14 mouse cellular contexts compared by ENCODE assay signal in the genomic region with DNA sequence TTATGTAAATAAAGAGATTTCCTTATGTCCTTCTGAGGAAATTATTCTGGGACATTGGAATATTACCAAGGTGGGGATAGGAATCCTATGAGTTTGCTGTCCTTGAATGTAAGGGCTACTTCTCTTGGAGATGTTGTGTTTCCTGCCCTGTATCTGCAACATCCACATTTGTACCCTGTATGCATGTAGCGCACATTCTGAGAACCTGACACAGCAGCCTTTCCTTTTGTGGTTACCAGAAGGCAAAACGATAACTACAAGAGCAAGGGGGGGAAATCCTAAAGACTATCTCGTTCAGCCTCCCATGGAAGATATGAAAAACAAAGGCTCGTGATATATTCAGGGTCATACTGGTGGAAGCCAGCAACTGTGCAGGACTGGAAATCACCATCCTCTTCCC.
"Had no signal": no experiment of that assay in that cellular context is flagged by ENCODE, and none has a peak within 500 bp of the region (broad histone marks: within the 10 kb centered on the region; RNA-seq: fewer than 3 reads in every experiment).

No protein-coding gene starts in this region.

- DNase-seq: lung, adult 2 months; lung, postnatal 14 days; lung, postnatal 36 days; right cerebral cortex, postnatal 14 days; spleen, adult 18-20 months; thymus, adult 18-20 months; thymus, postnatal 25 days; thymus, postnatal 4 days had no signal

- H3K36me3 ChIP-seq: liver, embryonic 12.5 days; lung, embryonic 15.5 days; midbrain, embryonic 13.5 days; midbrain, embryonic 15.5 days; neural tube, embryonic 12.5 days had no signal

- H3K27me3 ChIP-seq: liver, embryonic 12.5 days; lung, embryonic 15.5 days; midbrain, embryonic 13.5 days; midbrain, embryonic 15.5 days; neural tube, embryonic 12.5 days had no signal

- H3K4me3 ChIP-seq: liver, embryonic 12.5 days; lung, embryonic 15.5 days; midbrain, embryonic 13.5 days; midbrain, embryonic 15.5 days; neural tube, embryonic 12.5 days had no signal

- H3K9me3 ChIP-seq: liver, embryonic 12.5 days; lung, embryonic 15.5 days; midbrain, embryonic 13.5 days; midbrain, embryonic 15.5 days; neural tube, embryonic 12.5 days had no signal

- H3K4me1 ChIP-seq: liver, embryonic 12.5 days; lung, embryonic 15.5 days; midbrain, embryonic 13.5 days; midbrain, embryonic 15.5 days; neural tube, embryonic 12.5 days had no signal

- ATAC-seq: liver, embryonic 12.5 days; lung, postnatal 0 days; midbrain, embryonic 13.5 days; midbrain, embryonic 15.5 days had no signal
